Mouse (Mus musculus): ENCODE results near the gene Glt6d1. TPM values are rescaled to one million over a fixed set of nuclear protein-coding genes. Genes with fewer than 3 reads are reported as not detected.
A peak's percentile ranks its signal among the peaks of the same experiment; 100 is the strongest.

Gene Glt6d1
- total and polyA plus RNA-seq, 2 experiments from 2014 or later: not detected

GRCm38 (mm10) chr2:25862038-25862437, 46.4 kb upstream of the Glt6d1 start:
- no peak for DNase-seq (ENCODE audit: low spot score)
- no peak for ATAC-seq (ENCODE audit: low FRiP score)
- 71% methylated on average over 2 of the region's 2 CpGs for WGBS
- H3K9me3 ChIP-seq (ENCODE audit: low read length): no peaks in the 10 kb centered on the region
- no peak overlapping the region for H3K4me2 ChIP-seq (ENCODE audit: low read depth, low read length, poor library complexity, severe bottlenecking)
- H3K27ac ChIP-seq (ENCODE audit: low read depth, low read length): peak overlapping the region; percentile 32; the same call in 1 of the 2 replicates
- no peak overlapping the region for H3K4me3 ChIP-seq (ENCODE audit: low read depth, low read length)
- H3K27me3 ChIP-seq (ENCODE audit: insufficient read depth, low read length): no peaks in the 10 kb centered on the region; the same call in 1 of the 2 replicates
- no peaks in the 10 kb centered on the region for H3K36me3 ChIP-seq (ENCODE audit: insufficient read depth, low read length)
- 0 out of 2 replicates have a peak, but pooled peaks cover 5% of the 10 kb centered on the region for H3K4me1 ChIP-seq (ENCODE audit: insufficient read depth, low read length)
- no peak overlapping the region for H3K9ac ChIP-seq (replicated peaks; ENCODE audit: low read length, poor library complexity, severe bottlenecking)
- no peak for TF ChIP-seq CTCF (IDR thresholded peaks at IDR 0.05)

GRCm38 (mm10) chr2:25859891-25860290, 44.2 kb upstream of the Glt6d1 start:
- Histone ChIP-seq H3K9ac (replicated peaks; ENCODE audit: low read length, poor library complexity, severe bottlenecking) (no peak overlapping the region), H3K4me2 (ENCODE audit: low read depth, low read length, poor library complexity, severe bottlenecking) (no peak overlapping the region), H3K27me3 (ENCODE audit: insufficient read depth, low read length) (no peaks in the 10 kb centered on the region; the same call in 1 of the 2 replicates), H3K9me3 (ENCODE audit: low read length) (no peaks in the 10 kb centered on the region), H3K4me3 (ENCODE audit: low read depth, low read length) (no peak overlapping the region), H3K27ac (ENCODE audit: low read depth, low read length) (no peak overlapping the region), H3K36me3 (ENCODE audit: insufficient read depth, low read length) (no peaks in the 10 kb centered on the region), H3K4me1 (ENCODE audit: insufficient read depth, low read length) (0 out of 2 replicates have a peak, but pooled peaks cover 5% of the 10 kb centered on the region)
- ATAC-seq (ENCODE audit: low FRiP score) (no peak), DNase-seq (ENCODE audit: low spot score) (no peak)
- no peak for TF ChIP-seq CTCF (IDR thresholded peaks at IDR 0.05)
- 84% methylated on average over 3 of the region's 3 CpGs for WGBS

- no peaks in the 10 kb centered on the region for H3K9me3 ChIP-seq (ENCODE audit: low read length)
- ATAC-seq (ENCODE audit: low FRiP score) (no peak), DNase-seq (ENCODE audit: low spot score) (no peak)
- H3K36me3 ChIP-seq (ENCODE audit: insufficient read depth, low read length): no peaks in the 10 kb centered on the region
- no peak overlapping the region for H3K4me2 ChIP-seq (ENCODE audit: low read depth, low read length, poor library complexity, severe bottlenecking)
- no peaks in the 10 kb centered on the region for H3K27me3 ChIP-seq (ENCODE audit: insufficient read depth, low read length)
- H3K27ac ChIP-seq (ENCODE audit: low read depth, low read length): no peak overlapping the region
- H3K4me3 ChIP-seq (ENCODE audit: low read depth, low read length): no peak overlapping the region
- no peak for TF ChIP-seq CTCF (IDR thresholded peaks at IDR 0.05)
- 75% methylated on average over 5 of the region's 5 CpGs for WGBS
- H3K9ac ChIP-seq (replicated peaks; ENCODE audit: low read length, poor library complexity, severe bottlenecking): no peak overlapping the region
- H3K4me1 ChIP-seq (ENCODE audit: insufficient read depth, low read length): no peaks in the 10 kb centered on the region
These were observed 38.4 kb upstream of the Glt6d1 start for GRCm38 (mm10) chr2:25853998-25854397.

- peak; percentile 74 for ATAC-seq (ENCODE audit: low FRiP score)
- no peaks in the 10 kb centered on the region for H3K36me3 ChIP-seq (ENCODE audit: insufficient read depth, low read length)
- no peaks in the 10 kb centered on the region for H3K27me3 ChIP-seq (ENCODE audit: insufficient read depth, low read length)
- no peak for TF ChIP-seq CTCF (IDR thresholded peaks at IDR 0.05)
- no peak overlapping the region for H3K27ac ChIP-seq (ENCODE audit: low read depth, low read length)
- H3K9me3 ChIP-seq (ENCODE audit: low read length): no peaks in the 10 kb centered on the region
- no peak overlapping the region for H3K4me2 ChIP-seq (ENCODE audit: low read depth, low read length, poor library complexity, severe bottlenecking)
- no peak overlapping the region for H3K4me3 ChIP-seq (ENCODE audit: low read depth, low read length)
- no peak overlapping the region for H3K9ac ChIP-seq (replicated peaks; ENCODE audit: low read length, poor library complexity, severe bottlenecking)
- peak; percentile 79 for DNase-seq (ENCODE audit: low spot score)
- no peaks in the 10 kb centered on the region for H3K4me1 ChIP-seq (ENCODE audit: insufficient read depth, low read length)
- 43% methylated on average over 3 of the region's 3 CpGs for WGBS
These were observed 37.0 kb upstream of the Glt6d1 start for GRCm38 (mm10) chr2:25852626-25853025.

DNA sequence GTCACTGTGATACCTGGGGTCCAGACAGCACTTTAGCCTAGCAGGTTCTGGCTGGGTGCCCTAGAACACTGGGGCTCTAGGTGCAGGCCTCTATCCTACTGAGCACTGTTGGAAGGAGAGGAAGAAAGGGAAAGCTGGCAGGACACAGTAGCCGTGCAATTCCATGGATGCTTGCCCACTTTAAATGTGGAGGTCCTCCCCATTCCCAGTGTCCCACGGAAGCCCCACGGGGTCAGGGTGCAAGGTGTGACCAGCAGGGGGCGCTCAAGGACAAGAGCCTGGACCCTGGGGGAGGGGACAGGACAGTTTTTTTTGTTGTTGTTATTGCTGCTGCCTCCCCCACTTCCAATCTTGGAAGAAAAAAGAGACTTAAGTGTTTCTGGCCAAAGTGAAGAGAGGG, 34.7 kb upstream of the Glt6d1 start:
- peak; percentile 66 for TF ChIP-seq CTCF (IDR thresholded peaks at IDR 0.05)
- ATAC-seq (ENCODE audit: low FRiP score) (no peak), DNase-seq (ENCODE audit: low spot score) (peak; percentile 42)
- Histone ChIP-seq H3K4me1 (ENCODE audit: insufficient read depth, low read length) (no peaks in the 10 kb centered on the region), H3K27me3 (ENCODE audit: insufficient read depth, low read length) (no peaks in the 10 kb centered on the region), H3K4me2 (ENCODE audit: low read depth, low read length, poor library complexity, severe bottlenecking) (no peak overlapping the region), H3K27ac (ENCODE audit: low read depth, low read length) (no peak overlapping the region), H3K9me3 (ENCODE audit: low read length) (no peaks in the 10 kb centered on the region), H3K4me3 (ENCODE audit: low read depth, low read length) (no peak overlapping the region), H3K9ac (replicated peaks; ENCODE audit: low read length, poor library complexity, severe bottlenecking) (no peak overlapping the region), H3K36me3 (ENCODE audit: insufficient read depth, low read length) (no peaks in the 10 kb centered on the region)
- WGBS: 10% methylated on average over 4 of the region's 4 CpGs

DNA sequence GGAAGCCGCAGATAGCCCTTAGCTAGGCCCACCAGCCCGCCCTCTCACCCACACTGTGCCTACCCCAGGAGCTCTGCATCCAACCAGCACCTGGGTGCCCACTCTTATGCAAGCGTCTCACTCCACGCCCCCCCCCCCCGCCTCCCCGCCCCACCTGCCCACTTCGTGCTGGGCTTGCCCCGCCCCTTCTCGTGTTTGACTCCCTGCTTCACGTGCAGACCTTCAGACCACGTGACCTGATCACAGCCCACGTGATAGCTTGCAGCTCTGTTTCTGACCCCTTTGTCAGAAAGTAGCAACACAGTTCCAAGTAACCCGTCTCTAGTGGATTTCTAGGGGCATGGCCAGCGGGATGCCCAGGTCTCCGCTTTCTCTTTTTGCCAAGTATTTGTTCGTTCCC, 31.6 kb upstream of the Glt6d1 start, which contains the start of gene Sohlh1:
Gene Sohlh1 (minus strand): TSS at position 23 of the 400 bp plus-strand sequence.
- Histone ChIP-seq H3K36me3 (ENCODE audit: insufficient read depth, low read length) (no peaks in the 10 kb centered on the region), H3K9me3 (ENCODE audit: low read length) (no peaks in the 10 kb centered on the region), H3K27ac (ENCODE audit: low read depth, low read length) (no peak within 1 kb of the TSS), H3K4me3 (ENCODE audit: low read depth, low read length) (no peak within 1 kb of the TSS), H3K27me3 (ENCODE audit: insufficient read depth, low read length) (no peaks in the 10 kb centered on the region), H3K9ac (replicated peaks; ENCODE audit: low read length, poor library complexity, severe bottlenecking) (no peak within 1 kb of the TSS), H3K4me1 (ENCODE audit: insufficient read depth, low read length) (no peaks in the 10 kb centered on the region), H3K4me2 (ENCODE audit: low read depth, low read length, poor library complexity, severe bottlenecking) (no peak within 1 kb of the TSS)
- TF ChIP-seq CTCF (IDR thresholded peaks at IDR 0.05): no peak
- 90% methylated on average over 15 of the region's 16 CpGs for WGBS
- ATAC-seq (ENCODE audit: low FRiP score) (no peak), DNase-seq (ENCODE audit: low spot score) (no peak)

All from midbrain, postnatal 0 days (tissue).